Mouse (Mus musculus) ES-Bruce4 (cell line): Measurements from ENCODE around the gene Ccm2. TPM values are rescaled to one million over a fixed set of nuclear protein-coding genes. Genes with fewer than 3 reads are reported as not detected.

Experiments used
- H3K27ac ChIP-seq: 2 replicates; pipeline ENCODE4 v1.5.1; 2012; ENCODE audit warnings: low read length, inconsistent platforms; ENCODE audit not compliant: insufficient read depth
- H3K27me3 ChIP-seq: 2 replicates; pipeline ENCODE4 v1.6.1; 2012; ENCODE audit warnings: mild to moderate bottlenecking, low read length, inconsistent platforms; ENCODE audit not compliant: control insufficient read depth, poor library complexity, insufficient read depth, severe bottlenecking
- H3K36me3 ChIP-seq: 2 replicates; pipeline ENCODE4 v1.6.1; 2012; ENCODE audit warnings: inconsistent platforms, mild to moderate bottlenecking, low read length, moderate library complexity; ENCODE audit not compliant: control insufficient read depth, poor library complexity, insufficient read depth, severe bottlenecking
- H3K4me1 ChIP-seq: one replicate; pipeline ENCODE4 v1.8.1; 2011; ENCODE audit warnings: low read length; ENCODE audit not compliant: control insufficient read depth, insufficient read depth
- H3K4me3 ChIP-seq: 2 replicates; pipeline ENCODE4 v1.5.1; 2011; ENCODE audit warnings: low read depth, mild to moderate bottlenecking, low read length
- H3K9ac ChIP-seq: 2 replicates; pipeline ENCODE4 v1.6.1; 2012; ENCODE audit warnings: low read depth, mild to moderate bottlenecking, inconsistent platforms; ENCODE audit not compliant: poor library complexity, severe bottlenecking
- H3K9me3 ChIP-seq: replicated peaks from 2 replicates; pipeline ENCODE4 v1.6.1; 2012; ENCODE audit warnings: mild to moderate bottlenecking, low read length, inconsistent platforms; ENCODE audit not compliant: control insufficient read depth, poor library complexity, insufficient read depth, severe bottlenecking
- CTCF ChIP-seq: IDR thresholded peaks from one replicate; pipeline ENCODE4 v1.8.1; 2011; ENCODE audit warnings: low read depth, low read length
- EP300 ChIP-seq: IDR thresholded peaks from 2 replicates; pipeline ENCODE4 v1.6.1; 2011; ENCODE audit warnings: low read depth, low read length; ENCODE audit not compliant: insufficient read depth
- POLR2A ChIP-seq: IDR thresholded peaks from one replicate; pipeline ENCODE4 v1.8.1; 2011; ENCODE audit warnings: low read length; ENCODE audit not compliant: insufficient read depth
- polyA plus RNA-seq: library from polyadenylated mRNA; stranded (reverse); fragments of >200 nt; gene quantifications from 2 replicates; pipeline ENCODE4 v1.2.4, GENCODE M21; 2011; ENCODE audit warnings: low read depth; ENCODE audit not compliant: missing spikeins, insufficient read depth, insufficient read length

The Ccm2 gene
- polyA plus RNA-seq, 1 experiment: 36.5 TPM

- no peaks in the 10 kb centered on the region for H3K4me1 ChIP-seq
- H3K9ac ChIP-seq: no peak overlapping the region
Observed at GRCm38 (mm10) chr11:6508269-6508876, 38.3 kb upstream of the Ccm2 start.

GRCm38 (mm10) chr11:6514837-6515236 is 31.9 kb upstream of the Ccm2 start:
- TF ChIP-seq CTCF: no peak
- TF ChIP-seq EP300: no peak
- TF ChIP-seq POLR2A: no peak
- Histone ChIP-seq H3K27me3 (no peaks in the 10 kb centered on the region), H3K27ac (no peak overlapping the region), H3K9ac (no peak overlapping the region), H3K4me1 (no peaks in the 10 kb centered on the region), H3K4me3 (no peak overlapping the region), H3K9me3 (no peaks in the 10 kb centered on the region), H3K36me3 (no peaks in the 10 kb centered on the region)

More at GRCm38 (mm10) chr11:6508269-6508876, 38.3 kb upstream of the Ccm2 start:
- H3K36me3 ChIP-seq: no peaks in the 10 kb centered on the region
- H3K27me3 ChIP-seq: no peaks in the 10 kb centered on the region
- TF ChIP-seq POLR2A (no peak), CTCF (no peak), EP300 (no peak)
- no peak overlapping the region for H3K27ac ChIP-seq
- no peaks in the 10 kb centered on the region for H3K9me3 ChIP-seq
- no peak overlapping the region for H3K4me3 ChIP-seq

GRCm38 (mm10) chr11:6519491-6520033 is 27.1 kb upstream of the Ccm2 start:
- H3K27ac ChIP-seq: 0 out of 2 replicates have a peak overlapping the region, but pooled peaks have one; percentile 22
- peaks cover 5% of the 10 kb centered on the region for H3K36me3 ChIP-seq
- no peaks in the 10 kb centered on the region for H3K9me3 ChIP-seq
- no peak overlapping the region for H3K9ac ChIP-seq
- no peak overlapping the region for H3K4me3 ChIP-seq
- TF ChIP-seq EP300 (no peak), POLR2A (no peak), CTCF (no peak)
- no peaks in the 10 kb centered on the region for H3K27me3 ChIP-seq
- H3K4me1 ChIP-seq: no peaks in the 10 kb centered on the region

- peaks cover under 1% of the 10 kb centered on the region for H3K4me1 ChIP-seq
- 0 out of 2 replicates have a peak within 1 kb of the TSS, but pooled peaks have one; percentile 22 for H3K27ac ChIP-seq
- H3K27me3 ChIP-seq: no peaks in the 10 kb centered on the region
- TF ChIP-seq POLR2A: no peak
- H3K9ac ChIP-seq: no peak within 1 kb of the TSS
- no peak within 1 kb of the TSS for H3K4me3 ChIP-seq
- H3K9me3 ChIP-seq: no peaks in the 10 kb centered on the region
- peaks cover 16% of the 10 kb centered on the region for H3K36me3 ChIP-seq
Observed at GRCm38 (mm10) chr11:6520507-6521173, 26.0 kb upstream of the Ccm2 start, which contains the start of gene Myo1g. TSS of gene Myo1g (minus strand) at chr11:6520965.

GRCm38 (mm10) chr11:6522782-6523525 is 23.7 kb upstream of the Ccm2 start:
- no peak for TF ChIP-seq EP300
- TF ChIP-seq POLR2A: no peak
- TF ChIP-seq CTCF: no peak
- no peaks in the 10 kb centered on the region for H3K27me3 ChIP-seq
- H3K9ac ChIP-seq: no peak overlapping the region
- no peaks in the 10 kb centered on the region for H3K9me3 ChIP-seq
- peaks cover 2% of the 10 kb centered on the region for H3K4me1 ChIP-seq
- H3K4me3 ChIP-seq: no peak overlapping the region
- no peak overlapping the region for H3K27ac ChIP-seq
- peaks cover 36% of the 10 kb centered on the region for H3K36me3 ChIP-seq
